Mouse (Mus musculus) CH12.LX (cell line): ENCODE results near the gene Fam122c.

Experiments used
- CHD2 ChIP-seq: IDR thresholded peaks from 2 replicates; pipeline ENCODE4 v1.6.1; 2011; ENCODE audit warnings: low read length, improper control_type of control experiment
- CTCF ChIP-seq, 2 experiments: IDR thresholded peaks in 1 of 2; conservative IDR thresholded peaks in 1 of 2; 2 replicates each; pipeline ENCODE4 v1.5.1; 2011 to 2012; ENCODE audit warnings: low read depth in 2 of 2, low read length in 2 of 2, improper control_type of control experiment in 1 of 2, inconsistent platforms in 1 of 2, mild to moderate bottlenecking in 1 of 2, moderate library complexity in 1 of 2
- ELF1 ChIP-seq: IDR thresholded peaks from 2 replicates; pipeline ENCODE4 v1.6.1; 2014; ENCODE audit warnings: low read depth, mild to moderate bottlenecking, inconsistent platforms, low read length, improper control_type of control experiment
- EP300 ChIP-seq: IDR thresholded peaks from 2 replicates; pipeline ENCODE4 v1.6.1; 2011; ENCODE audit warnings: low read length, improper control_type of control experiment
- MEF2A ChIP-seq: IDR thresholded peaks from 2 replicates; pipeline ENCODE4 v1.6.1; 2014; ENCODE audit warnings: low read depth, mild to moderate bottlenecking, inconsistent platforms, low read length, improper control_type of control experiment, borderline replicate concordance
- NRF1 ChIP-seq: IDR thresholded peaks from 2 replicates; pipeline ENCODE4 v1.6.1; 2014; ENCODE audit warnings: low read depth, mild to moderate bottlenecking, inconsistent platforms, low read length, improper control_type of control experiment, moderate library complexity
- POLR2A ChIP-seq: IDR thresholded peaks from 2 replicates; pipeline ENCODE4 v1.6.1; 2011; ENCODE audit warnings: low read depth, mild to moderate bottlenecking, improper control_type of control experiment, low read length
- RCOR1 ChIP-seq: conservative IDR thresholded peaks from 2 replicates; pipeline ENCODE4 v1.6.1; 2012; ENCODE audit warnings: low read depth, mild to moderate bottlenecking, inconsistent platforms, low read length, improper control_type of control experiment
- SIN3A ChIP-seq: IDR thresholded peaks from 2 replicates; pipeline ENCODE4 v1.6.1; 2012; ENCODE audit warnings: low read length, improper control_type of control experiment, inconsistent platforms
- SMC3 ChIP-seq: IDR thresholded peaks from 2 replicates; pipeline ENCODE4 v1.6.1; 2011; ENCODE audit warnings: low read depth, low read length, improper control_type of control experiment
- USF1 ChIP-seq: IDR thresholded peaks from 2 replicates; pipeline ENCODE4 v1.6.1; 2014; ENCODE audit warnings: low read depth, mild to moderate bottlenecking, inconsistent platforms, low read length, improper control_type of control experiment
- USF2 ChIP-seq: conservative IDR thresholded peaks from 2 replicates; pipeline ENCODE4 v1.6.1; 2011; ENCODE audit warnings: low read depth, low read length, improper control_type of control experiment
- ZKSCAN1 ChIP-seq: IDR thresholded peaks from 2 replicates; pipeline ENCODE4 v1.6.1; 2012; ENCODE audit warnings: low read depth, inconsistent platforms, low read length, improper control_type of control experiment, borderline replicate concordance
- ZNF384 ChIP-seq: IDR thresholded peaks from 2 replicates; pipeline ENCODE4 v1.6.1; 2012; ENCODE audit warnings: low read depth, low read length, improper control_type of control experiment, inconsistent platforms

DNA sequence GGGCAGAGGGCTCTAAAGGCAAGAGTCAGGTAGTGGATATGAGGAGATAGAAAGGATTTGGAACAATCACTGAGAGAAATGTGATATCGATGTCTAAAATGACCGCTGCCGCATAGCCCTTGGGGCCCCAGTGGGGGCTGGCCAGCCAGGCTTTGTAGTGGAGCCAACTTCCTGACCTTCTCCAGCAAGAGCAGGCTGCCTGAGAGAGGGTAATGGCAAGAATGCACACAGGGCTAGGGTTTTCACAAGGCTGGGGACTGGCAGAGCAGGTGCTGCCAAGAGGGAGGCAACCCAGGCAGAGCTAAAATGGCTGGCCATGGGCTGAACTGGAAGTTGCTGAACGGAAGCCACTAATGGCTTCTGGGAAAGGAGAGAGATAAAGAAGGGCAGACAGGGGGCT, 47.9 kb downstream of the Fam122c start:
- TF ChIP-seq ELF1 (no peak), NRF1 (no peak), USF2 (no peak), ZNF384 (no peak), POLR2A (no peak), EP300 (no peak), CTCF (conservative IDR thresholded peaks at IDR 0.05 in 1 of 2, IDR thresholded peaks at IDR 0.05 in 1 of 2; ENCODE audit: low read depth in 2 of 2, low read length in 2 of 2) (no peak), ZKSCAN1 (no peak), MEF2A (no peak), RCOR1 (no peak), SMC3 (no peak), USF1 (no peak), SIN3A (no peak), CHD2 (no peak)
